Mouse (Mus musculus): ENCODE data around the gene Gdf11.
A peak's percentile ranks its signal among the peaks of the same experiment; 100 is the strongest.

Gene Gdf11

DNA sequence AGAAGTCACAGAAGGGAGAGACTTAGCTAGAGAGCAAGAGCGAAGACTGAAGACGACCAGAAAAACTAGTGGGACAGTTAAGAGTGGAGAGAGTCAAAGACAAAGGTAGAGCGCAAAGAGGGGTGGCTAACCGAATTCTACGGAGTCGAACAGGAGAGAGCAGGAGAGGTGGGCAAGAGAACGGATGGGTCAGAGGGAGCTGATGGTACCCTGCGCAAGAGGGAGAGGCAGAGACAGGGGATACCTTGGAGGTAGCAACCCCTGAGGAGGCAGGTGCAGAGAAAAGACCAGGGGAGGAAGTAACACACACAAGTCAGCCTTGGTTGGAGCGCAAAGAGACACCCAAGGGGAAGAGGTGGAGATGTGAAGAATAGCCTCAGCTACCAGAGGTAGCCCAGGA is 728 bp upstream of the Gdf11 start:
- DNase-seq (ENCODE audit: low spot score) = no peak

DNA sequence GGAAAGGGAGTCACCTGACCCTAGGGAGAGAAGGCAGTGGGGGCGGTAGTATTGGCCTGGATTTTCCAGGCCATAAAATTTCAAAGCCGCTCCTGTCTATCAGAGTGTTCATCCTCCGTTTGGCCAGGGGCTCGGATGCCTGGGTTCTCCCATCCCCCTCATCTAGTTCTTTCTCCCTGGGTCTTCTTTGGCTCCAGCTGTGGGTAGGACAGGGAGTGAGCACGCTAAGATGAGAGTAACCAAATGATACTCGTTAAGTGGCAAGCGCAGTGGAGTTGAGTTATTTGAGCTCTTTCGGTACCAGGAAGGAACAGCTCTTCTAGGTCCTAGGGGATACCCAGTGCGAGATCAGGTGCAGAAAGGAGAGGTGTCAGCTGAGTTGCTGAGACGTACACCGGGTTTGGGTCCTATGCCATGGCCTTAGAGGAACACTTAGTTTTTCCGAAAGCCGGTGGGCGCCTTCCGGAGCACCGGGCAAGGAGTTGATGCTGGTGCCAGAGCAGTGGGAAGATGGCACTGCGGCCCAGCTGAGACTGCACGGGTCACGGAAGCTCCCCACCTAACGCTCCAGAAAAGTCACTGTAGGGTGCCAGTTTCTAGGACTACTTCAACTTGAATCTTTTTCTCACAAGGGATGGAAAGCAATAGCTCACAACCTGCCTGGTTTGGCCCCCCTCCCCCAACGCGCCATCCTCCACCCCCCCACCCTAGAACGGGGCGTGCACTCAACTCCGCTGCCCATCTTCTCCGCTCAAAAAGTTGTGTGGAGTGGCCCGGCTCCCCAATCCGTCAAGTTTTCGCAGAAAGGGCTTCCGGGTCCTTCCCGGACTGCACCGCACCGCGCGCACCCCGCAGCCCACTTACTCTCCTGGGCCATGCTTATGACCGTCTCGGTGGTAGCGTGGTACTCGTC is 879 bp downstream of the Gdf11 start:
- no peak for DNase-seq (ENCODE audit: low spot score)

DNA sequence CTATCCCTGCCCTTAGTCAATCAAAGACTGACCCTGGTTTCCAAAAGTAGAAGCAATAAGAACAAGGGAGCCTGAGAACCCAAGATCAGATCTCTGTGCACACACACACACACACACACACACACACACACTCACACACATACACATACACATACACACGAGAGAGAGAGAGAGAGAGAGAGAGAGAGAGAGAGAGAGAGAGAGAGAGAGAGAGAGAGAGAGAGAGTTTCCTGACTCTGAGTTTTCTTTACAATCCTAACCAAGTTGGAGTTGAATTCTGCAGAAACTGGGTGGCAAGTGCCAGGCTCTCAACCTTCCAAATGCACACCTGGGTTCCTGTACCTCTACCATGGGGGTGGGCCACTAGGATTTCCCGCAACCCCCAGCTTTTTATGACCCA is 1.7 kb downstream of the Gdf11 start:
- no peak for DNase-seq (ENCODE audit: low spot score)

- DNase-seq (ENCODE audit: low spot score) = no peak
Measured at GRCm38 (mm10) chr10:128888941-128889827, 2.3 kb downstream of the Gdf11 start.

DNA sequence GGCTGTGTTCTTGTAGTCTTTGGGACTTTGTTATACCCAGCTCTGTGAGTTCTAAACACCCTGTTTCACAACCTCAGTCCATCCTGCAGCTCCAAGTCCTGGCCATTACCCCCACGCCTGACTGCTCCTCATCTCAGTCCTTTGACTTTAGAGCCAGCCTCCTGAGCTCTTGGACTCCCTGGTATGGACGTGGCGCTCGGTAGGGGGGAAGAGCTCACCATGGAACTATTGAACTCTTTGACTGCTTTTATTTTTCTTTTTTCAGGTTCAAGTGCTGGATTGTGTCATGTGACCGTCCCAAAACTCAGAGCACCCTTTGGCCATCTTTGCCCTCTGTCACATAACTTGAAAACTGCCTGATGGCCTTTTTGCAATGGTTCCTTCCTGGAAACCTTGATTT is 9.5 kb downstream of the Gdf11 start:
- no peak for DNase-seq (ENCODE audit: low spot score)

- DNase-seq (ENCODE audit: low spot score) = peak; percentile 32
Measured at GRCm38 (mm10) chr10:128878811-128879210, 12.7 kb downstream of the Gdf11 start.

DNA sequence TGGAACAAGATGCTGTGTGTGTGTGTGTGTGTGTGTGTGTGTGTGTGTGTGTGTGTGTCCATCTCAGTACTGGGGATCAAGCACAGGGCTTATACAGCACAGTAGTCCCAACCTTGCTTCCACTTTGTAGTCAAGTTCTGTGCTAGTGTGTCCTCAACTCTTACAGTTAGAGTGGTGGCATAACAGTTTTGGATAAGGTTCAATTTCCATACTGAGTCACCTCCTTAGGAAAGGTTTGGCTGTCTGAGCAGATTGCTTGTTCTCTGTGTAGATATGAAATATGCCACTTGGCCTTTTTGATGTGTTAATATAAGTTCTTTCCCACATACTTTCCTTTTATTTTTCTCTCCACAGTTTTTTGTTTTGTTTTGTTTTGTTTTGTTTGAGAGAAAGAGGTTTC is 13.2 kb downstream of the Gdf11 start:
- no peak for DNase-seq (ENCODE audit: low spot score)

GRCm38 (mm10) chr10:128870341-128870740 is 21.2 kb downstream of the Gdf11 start:
- no peak for DNase-seq (ENCODE audit: low spot score)

- DNase-seq (ENCODE audit: low spot score) = no peak
Measured at GRCm38 (mm10) chr10:128866518-128866917, 25.0 kb downstream of the Gdf11 start.

- no peak for DNase-seq (ENCODE audit: low spot score)
Measured at GRCm38 (mm10) chr10:128866042-128866441, 25.5 kb downstream of the Gdf11 start.

DNA sequence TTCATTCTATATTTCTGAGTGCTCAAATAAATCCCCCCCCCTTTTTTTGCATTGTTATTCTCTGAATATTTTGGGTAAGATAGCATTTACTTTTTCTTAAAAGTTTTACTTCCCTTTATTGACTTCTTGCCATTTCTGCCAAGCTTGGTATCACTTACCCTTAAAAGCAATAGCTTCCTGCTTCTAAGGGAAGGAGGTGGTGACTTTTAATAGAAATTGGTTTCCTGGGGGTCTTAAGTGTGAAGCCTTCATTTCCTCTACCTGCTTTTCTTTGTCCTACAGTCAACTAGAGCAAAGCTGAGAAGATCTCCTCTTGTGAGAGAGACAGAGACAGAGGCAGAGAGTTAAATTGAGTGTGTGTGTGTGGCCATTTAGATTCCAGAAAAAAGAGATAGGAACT is 30.3 kb downstream of the Gdf11 start:
- DNase-seq (ENCODE audit: low spot score) = no peak

DNA sequence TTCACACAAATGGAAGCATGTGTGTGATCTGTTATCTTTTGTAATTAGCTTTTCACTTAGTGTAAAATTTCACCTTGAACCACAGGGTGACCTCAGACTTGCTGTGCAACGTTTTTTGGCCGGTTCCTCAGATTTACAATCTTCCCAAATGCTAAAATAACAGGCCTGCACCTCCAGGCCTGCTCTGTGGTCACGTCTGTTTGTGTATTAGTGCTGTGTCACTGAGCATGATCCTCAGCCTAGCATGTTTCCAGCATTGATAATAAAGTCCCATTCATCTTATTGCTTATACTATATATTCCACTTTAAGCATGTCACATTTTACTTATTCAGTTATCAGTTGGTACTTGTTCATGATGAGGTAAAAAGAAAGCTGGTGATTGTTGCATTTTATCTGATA is 41.2 kb downstream of the Gdf11 start:
- DNase-seq (ENCODE audit: low spot score) = no peak

GRCm38 (mm10) chr10:128848426-128848825 is 43.1 kb downstream of the Gdf11 start:
- DNase-seq (ENCODE audit: low spot score) = no peak

- no peak for DNase-seq (ENCODE audit: low spot score)
Measured at GRCm38 (mm10) chr10:128846664-128847063, 44.9 kb downstream of the Gdf11 start.

DNA sequence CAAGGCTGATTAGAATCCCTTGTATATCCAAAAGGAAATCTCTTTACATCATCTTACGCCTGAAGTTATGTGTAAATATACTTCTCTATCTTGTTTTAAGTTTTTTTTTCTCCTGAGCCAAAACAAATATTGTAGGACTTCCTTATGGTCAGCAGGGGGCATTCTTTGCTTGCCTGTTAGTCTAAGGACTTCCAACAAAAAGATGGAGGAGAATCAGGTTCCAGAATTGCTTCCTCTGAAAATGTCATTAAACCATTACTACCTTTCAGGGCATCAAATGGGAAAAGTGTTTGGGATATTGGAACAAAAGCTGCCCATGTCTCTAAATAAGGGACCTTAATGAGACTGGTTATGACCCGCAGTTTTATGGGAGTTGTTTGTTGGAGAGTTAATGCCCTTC is 46.0 kb downstream of the Gdf11 start:
- no peak for DNase-seq (ENCODE audit: low spot score)

- DNase-seq (ENCODE audit: low spot score) = no peak
Measured at GRCm38 (mm10) chr10:128843260-128843659, 48.3 kb downstream of the Gdf11 start.

DNA sequence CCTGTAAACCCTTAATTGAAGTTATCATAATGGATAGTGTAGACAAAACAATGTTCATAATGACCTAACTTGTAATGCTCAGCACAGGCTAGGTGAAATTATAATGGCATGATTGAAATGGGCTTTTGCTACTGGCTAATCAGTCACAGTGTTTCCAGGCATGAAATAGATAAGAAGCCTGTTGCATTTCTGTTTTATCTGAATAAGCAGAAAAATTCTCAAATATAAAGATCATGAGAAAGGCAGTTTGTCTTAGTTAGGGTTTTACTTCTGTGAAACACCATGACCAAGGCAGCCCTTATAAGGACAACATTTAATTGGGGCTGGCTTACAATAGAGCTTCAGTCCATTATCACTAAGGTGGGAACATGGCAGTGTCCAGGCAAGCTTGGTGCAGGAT is 50.9 kb downstream of the Gdf11 start:
- DNase-seq (ENCODE audit: low spot score) = no peak

DNA sequence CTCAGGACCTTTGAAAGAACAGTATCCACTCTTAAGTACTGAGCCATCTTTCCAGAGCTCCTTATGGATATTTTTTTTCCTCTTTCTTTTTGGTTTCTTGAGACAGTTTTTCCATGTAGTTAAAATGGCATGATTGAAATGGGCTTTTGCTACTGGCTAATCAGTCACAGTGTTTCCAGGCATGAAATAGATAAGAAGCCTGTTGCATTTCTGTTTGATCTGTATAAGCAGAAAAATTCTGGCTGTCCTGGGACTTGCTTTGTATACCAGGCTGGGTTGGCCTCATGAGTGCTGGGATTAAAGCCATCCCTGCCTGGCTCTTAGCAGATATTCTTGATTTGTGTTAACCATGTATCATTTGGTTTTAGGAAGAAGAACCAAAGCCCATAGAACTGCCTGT is 52.1 kb downstream of the Gdf11 start:
- no peak for DNase-seq (ENCODE audit: low spot score)

DNA sequence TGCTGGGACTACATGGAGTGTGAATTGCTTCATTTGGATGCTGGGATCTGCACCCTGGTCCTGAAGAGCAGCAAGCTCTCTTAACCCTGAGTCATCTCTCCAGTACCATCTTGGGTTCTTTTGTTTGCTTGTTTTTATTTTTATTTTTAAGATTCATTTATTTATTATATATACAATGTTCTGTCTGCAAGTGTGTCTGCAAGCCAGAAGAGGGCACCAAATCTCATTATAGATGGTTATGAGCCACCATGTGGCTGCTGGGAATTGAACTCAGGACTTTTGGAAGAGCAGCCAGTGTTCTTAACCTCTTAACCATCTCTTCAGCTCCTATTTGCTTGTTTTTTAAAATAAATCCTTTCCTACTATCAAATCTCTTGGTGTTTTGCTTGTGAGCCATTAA is 54.1 kb downstream of the Gdf11 start:
- DNase-seq (ENCODE audit: low spot score) = no peak
